8 mouse cellular contexts compared by ENCODE assay signal in the genomic region with DNA sequence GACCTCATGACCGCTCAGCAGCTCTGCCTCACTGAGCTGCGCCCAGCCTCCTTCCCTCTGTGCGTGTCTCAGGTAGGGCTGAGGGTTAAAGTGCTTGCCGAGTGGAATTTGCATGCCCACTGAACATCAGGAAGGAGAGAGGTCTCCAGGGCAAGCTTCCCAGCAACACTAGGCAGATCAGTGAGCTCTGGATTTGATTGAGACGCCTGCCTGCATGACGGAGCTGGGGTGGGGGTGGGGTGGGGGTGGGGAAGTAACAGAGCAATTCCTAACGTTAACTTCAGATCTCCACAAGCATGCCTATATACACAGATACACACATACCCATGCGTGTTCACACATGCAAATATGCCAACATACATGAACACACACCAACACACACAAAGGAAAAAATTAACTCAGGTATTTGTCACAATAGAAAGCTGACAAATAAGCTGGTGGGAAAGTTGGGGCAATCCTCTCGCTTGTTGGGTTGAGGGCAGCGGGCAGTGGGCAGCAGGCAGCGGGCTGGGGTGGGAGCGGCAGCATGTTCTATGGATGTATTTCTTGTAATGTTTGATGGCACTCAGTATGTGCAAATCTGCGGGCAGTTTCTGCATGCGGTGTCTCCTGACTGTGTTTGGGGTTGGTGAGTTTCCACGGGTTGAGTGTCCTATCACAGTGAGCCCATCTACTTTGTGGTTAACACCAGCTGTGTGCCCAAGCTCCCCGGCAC. TPM values are rescaled to one million over a fixed set of nuclear protein-coding genes. Genes with fewer than 3 reads are reported as not detected.
DNase-seq lines count a peak whose midpoint lies in the region; ATAC-seq and TF ChIP-seq lines count a peak whose summit lies in the region.

No protein-coding gene starts in this region.

- peak overlapping the region; percentile 56 for H3K4me3 ChIP-seq in bone marrow, adult 2 months (replicated peaks; ENCODE audit: control insufficient read depth, low read depth, low read length)
- peak overlapping the region; percentile 48 for H3K4me3 ChIP-seq in intestine, embryonic 14.5 days (ENCODE audit: low read depth, low read length)
- H3K4me3 ChIP-seq in liver, embryonic 13.5 days (replicated peaks): peak overlapping the region; percentile 56

- H3K36me3 ChIP-seq in intestine, embryonic 14.5 days (ENCODE audit: control insufficient read depth, insufficient read depth, low read length): peaks cover 9% of the 10 kb centered on the region
- H3K36me3 ChIP-seq in liver, embryonic 13.5 days: peaks cover 18% of the 10 kb centered on the region

- H3K4me2 ChIP-seq in intestine, embryonic 14.5 days (ENCODE audit: low read length): peak overlapping the region; percentile 97
- H3K4me2 ChIP-seq in liver, embryonic 13.5 days: peak overlapping the region; percentile 79

- WGBS in bone marrow, adult 2 months: 1% methylated on average over 16 of the region's 16 CpGs
- WGBS in intestine, embryonic 14.5 days: 3% methylated on average over 16 of the region's 16 CpGs
- WGBS in liver, embryonic 13.5 days (ENCODE audit: insufficient replicate concordance): 5% methylated on average over 16 of the region's 16 CpGs

- H3K27me3 ChIP-seq in intestine, embryonic 14.5 days (replicated peaks; ENCODE audit: control insufficient read depth, insufficient read depth, low read length): no peaks in the 10 kb centered on the region
- H3K27me3 ChIP-seq in liver, embryonic 13.5 days: no peaks in the 10 kb centered on the region

- H3K9me3 ChIP-seq in intestine, embryonic 14.5 days (ENCODE audit: control insufficient read depth, low read length): no peaks in the 10 kb centered on the region
- H3K9me3 ChIP-seq in liver, embryonic 13.5 days (replicated peaks): no peaks in the 10 kb centered on the region

- peak overlapping the region; percentile 30 for H3K27ac ChIP-seq in bone marrow, adult 2 months (ENCODE audit: control insufficient read depth, insufficient read depth, low read depth, low read length, poor library complexity)
- peak overlapping the region; percentile 33; the same call in 1 of the 2 replicates for H3K27ac ChIP-seq in intestine, embryonic 14.5 days (ENCODE audit: low read depth)
- no peak overlapping the region for H3K27ac ChIP-seq in liver, embryonic 13.5 days

- intact Hi-C loops in heart, postnatal 25 days (cut with DNase I): loop anchor here (5.0 kb wide), 1 partner anchor 37 kb away; a partner anchor contains a TSS

- DNase-seq in heart, adult 11 months: peak; percentile 93
- DNase-seq in heart, postnatal 25 days (ENCODE audit: low spot score): no peak
- DNase-seq in forelimb bud, embryonic 11.5 days (ENCODE audit: low read depth, low spot score): peak; percentile 68
- DNase-seq in intestine, embryonic 14.5 days (ENCODE audit: low spot score): peak; percentile 82
- peak; percentile 33 for DNase-seq in liver, embryonic 13.5 days
- DNase-seq in naive thymus-derived CD4-positive, alpha-beta T cell, adult 2 months (ENCODE audit: low read depth): peak; percentile 69
- no peak for DNase-seq in urinary bladder, adult 2 months (ENCODE audit: low spot score)

- ATAC-seq in intestine, embryonic 14.5 days (replicated peaks; ENCODE audit: low FRiP score, low TSS enrichment, low read depth): peak; percentile 45
- ATAC-seq in liver, embryonic 13.5 days (ENCODE audit: low read depth): peak; percentile 43

- no peak for TF ChIP-seq CTCF in bone marrow, adult 2 months (IDR thresholded peaks at IDR 0.05; ENCODE audit: control insufficient read depth, insufficient read depth, low read length)

- peak; percentile 41; the same call in 1 of the 2 replicates for TF ChIP-seq POLR2A in bone marrow, adult 2 months (IDR thresholded peaks at IDR 0.05; ENCODE audit: borderline replicate concordance, control insufficient read depth, low read depth, low read length)

- peak overlapping the region; percentile 53 for H3K9ac ChIP-seq in intestine, embryonic 14.5 days (ENCODE audit: low read length)
- H3K9ac ChIP-seq in liver, embryonic 13.5 days: peak overlapping the region; percentile 68

- H3K4me1 ChIP-seq in bone marrow, adult 2 months (ENCODE audit: control insufficient read depth, insufficient read depth, low read length): peaks cover 3% of the 10 kb centered on the region; the same call in 1 of the 2 replicates
- H3K4me1 ChIP-seq in intestine, embryonic 14.5 days (replicated peaks; ENCODE audit: control insufficient read depth, insufficient read depth, low read length): 0 out of 2 replicates have a peak, but pooled peaks cover 3% of the 10 kb centered on the region
- peaks cover 30% of the 10 kb centered on the region for H3K4me1 ChIP-seq in liver, embryonic 13.5 days (replicated peaks)

RNA-seq across cellular contexts. Expression of a gene that starts 12.3 kb away (rescaled TPM):
- total RNA-seq in heart, postnatal 25 days (2021): 10 to 100 TPM; 54.6 to 56.6 TPM
- polyA plus RNA-seq in bone marrow, adult 2 months (2011; ENCODE audit: insufficient read depth, insufficient read length, low replicate concordance, missing spikeins): 41.5 and 50.8 TPM in 2 replicates
- 159 and 161 TPM in 2 replicates for polyA plus RNA-seq in intestine, embryonic 14.5 days (2014; fragmentation: Nextera tagmentation; extraction: Ambion mirVana)
- 67.1 and 70.0 TPM in 2 replicates for polyA plus RNA-seq in liver, embryonic 13.5 days (2015; fragmentation: Nextera tagmentation; extraction: Ambion mirVana)
- polyA plus RNA-seq in urinary bladder, adult 2 months (2012; rRNA removed): 107 and 140 TPM in 2 replicates

RNA-seq across cellular contexts. Expression of a gene that starts 12.6 kb away (rescaled TPM):
- total RNA-seq in heart, postnatal 25 days (2021): 10 to 100 TPM; 54.1 to 56.7 TPM
- polyA plus RNA-seq in bone marrow, adult 2 months (2011; ENCODE audit: insufficient read depth, insufficient read length, low replicate concordance, missing spikeins): 24.0 and 67.8 TPM in 2 replicates
- polyA plus RNA-seq in intestine, embryonic 14.5 days (2014; fragmentation: Nextera tagmentation; extraction: Ambion mirVana): 147 and 157 TPM in 2 replicates
- polyA plus RNA-seq in liver, embryonic 13.5 days (2015; fragmentation: Nextera tagmentation; extraction: Ambion mirVana): 62.1 and 63.7 TPM in 2 replicates
- 84.3 and 84.5 TPM in 2 replicates for polyA plus RNA-seq in urinary bladder, adult 2 months (2012; rRNA removed)

RNA-seq across cellular contexts. Expression of a gene that starts 16.1 kb away (rescaled TPM):
- total RNA-seq in heart, postnatal 25 days (2021): not detected
- polyA plus RNA-seq in bone marrow, adult 2 months (2011; ENCODE audit: insufficient read depth, insufficient read length, low replicate concordance, missing spikeins): not detected in 2 replicates
- not detected in 2 replicates for polyA plus RNA-seq in intestine, embryonic 14.5 days (2014; fragmentation: Nextera tagmentation; extraction: Ambion mirVana)
- not detected in 2 replicates for polyA plus RNA-seq in liver, embryonic 13.5 days (2015; fragmentation: Nextera tagmentation; extraction: Ambion mirVana)
- 0.31 TPM in 1 of 2 replicates, not detected in the other for polyA plus RNA-seq in urinary bladder, adult 2 months (2012; rRNA removed)

RNA-seq across cellular contexts. Expression of a gene that starts 20.8 kb away (rescaled TPM):
- total RNA-seq in heart, postnatal 25 days (2021): 100 to 1,000 TPM; 270 to 283 TPM
- 120 and 171 TPM in 2 replicates for polyA plus RNA-seq in bone marrow, adult 2 months (2011; ENCODE audit: insufficient read depth, insufficient read length, low replicate concordance, missing spikeins)
- 81.9 and 85.4 TPM in 2 replicates for polyA plus RNA-seq in intestine, embryonic 14.5 days (2014; fragmentation: Nextera tagmentation; extraction: Ambion mirVana)
- 39.0 and 40.8 TPM in 2 replicates for polyA plus RNA-seq in liver, embryonic 13.5 days (2015; fragmentation: Nextera tagmentation; extraction: Ambion mirVana)
- polyA plus RNA-seq in urinary bladder, adult 2 months (2012; rRNA removed): 449 and 545 TPM in 2 replicates

RNA-seq across cellular contexts. Expression of a gene that starts 35.5 kb away (rescaled TPM):
- total RNA-seq in heart, postnatal 25 days (2021): 1,000 to 10,000 TPM; 2,700 to 2,749 TPM
- 6.8 TPM in 1 of 2 replicates, not detected in the other for polyA plus RNA-seq in bone marrow, adult 2 months (2011; ENCODE audit: insufficient read depth, insufficient read length, low replicate concordance, missing spikeins)
- polyA plus RNA-seq in intestine, embryonic 14.5 days (2014; fragmentation: Nextera tagmentation; extraction: Ambion mirVana): 5.8 and 11.3 TPM in 2 replicates
- 4.2 and 4.8 TPM in 2 replicates for polyA plus RNA-seq in liver, embryonic 13.5 days (2015; fragmentation: Nextera tagmentation; extraction: Ambion mirVana)
- polyA plus RNA-seq in urinary bladder, adult 2 months (2012; rRNA removed): 16.9 and 19.4 TPM in 2 replicates

Comparison
In these comparisons a context has a peak if more than half of its experiments do, and no peak if none do; other contexts are left out.
1. DNase-seq: peak in heart, adult 11 months (single experiment), forelimb bud, embryonic 11.5 days (single experiment), intestine, embryonic 14.5 days (single experiment), liver, embryonic 13.5 days (single experiment) and naive thymus-derived CD4-positive, alpha-beta T cell, adult 2 months (single experiment); none in heart, postnatal 25 days (single experiment) and urinary bladder, adult 2 months (single experiment).
2. Peak in every context shown above with its lines, with median percentiles within 50 percentile points of each other: H3K4me3 ChIP-seq.